Mouse (Mus musculus) ES-E14 (cell line): ENCODE results near the gene Uvrag.

ENCODE experiments used
- CHD2 ChIP-seq: IDR thresholded peaks from 2 replicates; pipeline ENCODE4 v1.6.1; 2014; ENCODE audit warnings: mild to moderate bottlenecking, low read depth, low read length, inconsistent platforms
- HCFC1 ChIP-seq: IDR thresholded peaks from 2 replicates; pipeline ENCODE4 v1.6.1; 2012; ENCODE audit warnings: low read length, inconsistent platforms, borderline replicate concordance; ENCODE audit not compliant: insufficient read depth
- MAFK ChIP-seq: IDR thresholded peaks from 2 replicates; pipeline ENCODE4 v1.6.1; 2014; ENCODE audit warnings: mild to moderate bottlenecking, low read depth, low read length, inconsistent platforms; ENCODE audit not compliant: insufficient read depth
- ZC3H11A ChIP-seq: IDR thresholded peaks from 2 replicates; pipeline ENCODE4 v1.6.1; 2012; ENCODE audit warnings: low read depth, mild to moderate bottlenecking, inconsistent platforms, low read length, borderline replicate concordance
- ZNF384 ChIP-seq: IDR thresholded peaks from 2 replicates; pipeline ENCODE4 v1.6.1; 2012; ENCODE audit warnings: low read depth, low read length, inconsistent platforms

- no peak for TF ChIP-seq MAFK
- TF ChIP-seq ZC3H11A = no peak
- no peak for TF ChIP-seq ZNF384
- no peak for TF ChIP-seq CHD2
- no peak for TF ChIP-seq HCFC1
These were observed 273.7 kb downstream of the Uvrag start for GRCm38 (mm10) chr7:98867053-98867793.
